Mouse (Mus musculus): ENCODE data around the gene Umad1.
A peak's percentile ranks its signal among the peaks of the same experiment; 100 is the strongest.

The Umad1 gene

GRCm38 (mm10) chr6:8368198-8368864, 109.2 kb downstream of the Umad1 start:
- no peak for DNase-seq (ENCODE audit: low spot score in 2 of 2)

GRCm38 (mm10) chr6:8370624-8371023, 111.5 kb downstream of the Umad1 start:
- no peak for DNase-seq (ENCODE audit: low spot score in 2 of 2)

- DNase-seq (ENCODE audit: low spot score in 2 of 2), result no peak
Measured at GRCm38 (mm10) chr6:8373051-8373450, 114.0 kb downstream of the Umad1 start.

- DNase-seq (ENCODE audit: low spot score in 2 of 2), result no peak
Measured at GRCm38 (mm10) chr6:8373851-8374250, 114.8 kb downstream of the Umad1 start.

GRCm38 (mm10) chr6:8374290-8374689, 115.2 kb downstream of the Umad1 start:
- no peak for DNase-seq (ENCODE audit: low spot score in 2 of 2)

- DNase-seq (ENCODE audit: low spot score in 2 of 2), result no peak
Measured at GRCm38 (mm10) chr6:8374712-8375111, 115.6 kb downstream of the Umad1 start.

GRCm38 (mm10) chr6:8376351-8376750, 117.3 kb downstream of the Umad1 start:
- DNase-seq (ENCODE audit: low spot score in 2 of 2), result no peak

GRCm38 (mm10) chr6:8377667-8378066, 118.6 kb downstream of the Umad1 start:
- DNase-seq (ENCODE audit: low spot score in 2 of 2), result no peak

GRCm38 (mm10) chr6:8389307-8389706, 130.2 kb downstream of the Umad1 start:
- DNase-seq (ENCODE audit: low spot score in 2 of 2), result no peak

- DNase-seq (ENCODE audit: low spot score in 2 of 2), result no peak
Measured at GRCm38 (mm10) chr6:8390296-8390695, 131.2 kb downstream of the Umad1 start.

- no peak for DNase-seq (ENCODE audit: low spot score in 2 of 2)
Measured at GRCm38 (mm10) chr6:8390935-8391334, 131.8 kb downstream of the Umad1 start.

- no peak for DNase-seq (ENCODE audit: low spot score in 2 of 2)
Measured at GRCm38 (mm10) chr6:8393029-8393428, 133.9 kb downstream of the Umad1 start.

GRCm38 (mm10) chr6:8394044-8394443, 135.0 kb downstream of the Umad1 start:
- DNase-seq (ENCODE audit: low spot score in 2 of 2), result no peak

- no peak for DNase-seq (ENCODE audit: low spot score in 2 of 2)
Measured at GRCm38 (mm10) chr6:8395061-8395460, 136.0 kb downstream of the Umad1 start.

GRCm38 (mm10) chr6:8397252-8397651, 138.2 kb downstream of the Umad1 start:
- DNase-seq (ENCODE audit: low spot score in 2 of 2), result no peak

GRCm38 (mm10) chr6:8399710-8400109, 140.6 kb downstream of the Umad1 start:
- DNase-seq (ENCODE audit: low spot score in 2 of 2), result no peak

- DNase-seq (ENCODE audit: low spot score in 2 of 2), result peak in 1 of 2 experiments; percentile 47
Measured at GRCm38 (mm10) chr6:8403127-8403526, 144.0 kb downstream of the Umad1 start.

GRCm38 (mm10) chr6:8405844-8406243, 146.8 kb downstream of the Umad1 start:
- no peak for DNase-seq (ENCODE audit: low spot score in 2 of 2)

- DNase-seq (ENCODE audit: low spot score in 2 of 2), result no peak
Measured at GRCm38 (mm10) chr6:8408332-8408731, 149.2 kb downstream of the Umad1 start.

- DNase-seq (ENCODE audit: low spot score in 2 of 2), result no peak
Measured at GRCm38 (mm10) chr6:8409865-8410264, 150.8 kb downstream of the Umad1 start.

GRCm38 (mm10) chr6:8412845-8413598, 153.9 kb downstream of the Umad1 start:
- peak; percentile 18 to 57 for DNase-seq (ENCODE audit: low spot score in 2 of 2)

- peak; percentile 19 to 39 for DNase-seq (ENCODE audit: low spot score in 2 of 2)
Measured at GRCm38 (mm10) chr6:8414020-8414419, 154.9 kb downstream of the Umad1 start.

- DNase-seq (ENCODE audit: low spot score in 2 of 2), result no peak
Measured at GRCm38 (mm10) chr6:8415823-8416222, 156.7 kb downstream of the Umad1 start.

All from frontal cortex, postnatal 36 days (tissue).